Mouse (Mus musculus): ENCODE measurements at regions not wholly inside any gene's neighbourhood (a gene's known extent, or its start where the extent isn't known, plus 50 kb on each side); places are given as distances from the start of the nearest gene placed in this dataset.

- TF ChIP-seq POLR2A (IDR thresholded peaks at IDR 0.05; ENCODE audit: low read depth, low read length) (no peak), CTCF (IDR thresholded peaks at IDR 0.05; ENCODE audit: extremely low read depth, insufficient read depth, insufficient read length, insufficient replicate concordance) (no peak)
Measured at GRCm38 (mm10) chr8:89295686-89296085, 251.7 kb upstream of the Sall1 start.
